Mouse (Mus musculus) limb, embryonic 13.5 days (tissue): Measurements from ENCODE around the gene Smarca4. TPM values are rescaled to one million over a fixed set of nuclear protein-coding genes. Genes with fewer than 3 reads are reported as not detected.

ENCODE experiments used
- ATAC-seq: fragments of 200-750 bp; cut with Nextera tagmentation; 2 replicates; pipeline ENCODE4 v1.8.0; 2017; ENCODE audit warnings: low read depth, moderate number of reproducible peaks, moderate TSS enrichment; ENCODE audit not compliant: low FRiP score
- H3K27ac ChIP-seq: fragments of 300-500 bp; sonication (generic); 2 replicates; pipeline ENCODE4 v1.5.1; 2015; ENCODE audit warnings: inconsistent platforms, mild to moderate bottlenecking, moderate library complexity
- H3K27me3 ChIP-seq: fragments of 300-500 bp; sonication (generic); 2 replicates; pipeline ENCODE4 v1.6.1; 2015; ENCODE audit warnings: mild to moderate bottlenecking, inconsistent platforms
- H3K36me3 ChIP-seq: fragments of 300-500 bp; sonication (generic); 2 replicates; pipeline ENCODE4 v1.6.1; 2015; ENCODE audit warnings: inconsistent platforms, mild to moderate bottlenecking, moderate library complexity
- H3K4me1 ChIP-seq: fragments of 300-500 bp; sonication (generic); 2 replicates; pipeline ENCODE4 v1.6.1; 2015; ENCODE audit warnings: inconsistent platforms
- H3K4me2 ChIP-seq: fragments of 300-500 bp; sonication (generic); replicated peaks from 2 replicates; pipeline ENCODE4 v1.6.1; 2015; ENCODE audit warnings: inconsistent platforms, mild to moderate bottlenecking, moderate library complexity
- H3K4me3 ChIP-seq: fragments of 300-500 bp; sonication (generic); 2 replicates; pipeline ENCODE4 v1.5.1; 2015; ENCODE audit warnings: moderate library complexity, mild to moderate bottlenecking, inconsistent platforms
- H3K9ac ChIP-seq: fragments of 300-500 bp; sonication (generic); 2 replicates; pipeline ENCODE4 v1.6.1; 2015; ENCODE audit warnings: mild to moderate bottlenecking, inconsistent platforms
- H3K9me3 ChIP-seq: fragments of 300-500 bp; sonication (generic); 2 replicates; pipeline ENCODE4 v1.6.1; 2016; ENCODE audit warnings: inconsistent platforms
- WGBS: fragments of 180-500 bp; shearing (Covaris S2); methylation state at CpG from one replicate; pipeline ENCODE4 v1.1.7; 2015; 5-methylcytosine and 5-hydroxymethylcytosine counted together
- polyA plus RNA-seq: library from polyadenylated mRNA; unstranded; fragments of >200 nt; fragmentation: Nextera tagmentation; extraction: Ambion mirVana; gene quantifications from 2 replicates; pipeline ENCODE4 v1.2.1, GENCODE M21; 2015

The Smarca4 gene
- polyA plus RNA-seq, 1 experiment from 2014 or later: 99.5 TPM

DNA sequence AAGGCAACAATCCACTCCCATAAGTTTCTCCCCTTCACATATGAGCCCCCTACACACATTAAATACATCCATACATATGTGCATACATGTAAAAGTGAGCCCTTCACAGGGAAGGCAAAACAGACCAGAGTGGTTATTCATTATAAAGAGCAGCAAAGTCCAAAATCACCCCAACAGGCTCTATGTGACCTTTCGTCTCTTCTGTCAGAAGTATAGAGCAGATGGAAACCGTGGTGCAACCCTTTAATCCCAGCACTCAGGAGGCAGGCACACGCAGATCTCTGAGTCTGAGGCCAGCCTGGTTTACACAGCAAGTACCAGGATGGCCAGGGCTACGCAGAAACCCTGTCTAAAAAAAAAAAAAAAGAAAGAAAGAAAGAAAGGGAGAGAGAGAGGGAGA is 90.1 kb downstream of the Smarca4 start:
- no peak overlapping the region for H3K9ac ChIP-seq

DNA sequence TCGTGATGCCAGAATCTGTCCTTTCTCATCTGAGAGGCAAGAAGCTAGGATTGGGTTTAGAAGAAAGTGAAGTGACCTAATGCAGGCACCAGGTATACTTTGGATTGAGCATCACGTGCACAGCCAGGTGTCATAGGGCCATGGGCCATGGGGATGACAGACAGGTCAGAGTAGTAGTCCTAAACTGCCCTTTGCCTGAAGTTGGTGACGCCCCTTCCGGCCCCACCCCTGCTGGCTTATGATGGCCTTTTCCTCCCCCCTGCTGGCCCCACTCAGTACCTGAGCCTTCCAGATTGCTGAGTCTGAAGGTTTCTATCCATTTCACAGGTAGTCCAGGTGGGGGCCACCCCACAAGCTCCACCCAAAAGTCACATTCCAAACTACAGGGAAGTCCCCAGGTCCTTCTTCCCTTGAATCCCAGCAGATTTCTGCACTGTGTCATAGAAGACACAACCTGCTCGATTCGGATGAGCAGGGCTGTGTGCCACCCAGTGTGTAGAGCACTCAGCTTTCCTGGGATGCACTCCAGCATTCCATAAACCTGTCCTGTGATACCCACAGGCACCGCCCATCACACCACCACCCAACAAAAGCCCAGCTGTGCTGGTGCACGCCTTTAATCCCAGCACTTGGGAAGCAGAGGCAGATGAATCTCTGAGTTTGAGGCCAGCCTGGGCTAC is 90.8 kb downstream of the Smarca4 start:
- no peaks in the 10 kb centered on the region; the same call in 1 of the 2 replicates for H3K9me3 ChIP-seq
- H3K4me1 ChIP-seq: no peaks in the 10 kb centered on the region
- no peak overlapping the region for H3K4me3 ChIP-seq
- H3K27me3 ChIP-seq: no peaks in the 10 kb centered on the region
- H3K27ac ChIP-seq: no peak overlapping the region
- 88% methylated on average over 8 of the region's 8 CpGs for WGBS
- no peak overlapping the region for H3K9ac ChIP-seq
- peaks cover 80% of the 10 kb centered on the region for H3K36me3 ChIP-seq
- H3K4me2 ChIP-seq: no peak overlapping the region
- ATAC-seq: no peak

More for the DNA sequence above, 90.1 kb downstream of the Smarca4 start:
- H3K36me3 ChIP-seq: peaks cover 86% of the 10 kb centered on the region
- WGBS: 84% methylated on average over 4 of the region's 4 CpGs
- H3K27ac ChIP-seq: no peak overlapping the region
- H3K9me3 ChIP-seq: no peaks in the 10 kb centered on the region; the same call in 1 of the 2 replicates
- H3K27me3 ChIP-seq: no peaks in the 10 kb centered on the region
- ATAC-seq: no peak
- H3K4me1 ChIP-seq: no peaks in the 10 kb centered on the region
- H3K4me2 ChIP-seq: no peak overlapping the region
- no peak overlapping the region for H3K4me3 ChIP-seq

GRCm38 (mm10) chr9:21709340-21709739 is 93.4 kb downstream of the Smarca4 start:
- no peak for ATAC-seq
- Histone ChIP-seq H3K27ac (no peak overlapping the region), H3K9ac (no peak overlapping the region), H3K27me3 (no peaks in the 10 kb centered on the region), H3K4me1 (no peaks in the 10 kb centered on the region), H3K9me3 (no peaks in the 10 kb centered on the region; the same call in 1 of the 2 replicates), H3K4me2 (no peak overlapping the region), H3K4me3 (no peak overlapping the region), H3K36me3 (peaks cover 57% of the 10 kb centered on the region)
- 94% methylated on average over 3 of the region's 3 CpGs for WGBS

DNA sequence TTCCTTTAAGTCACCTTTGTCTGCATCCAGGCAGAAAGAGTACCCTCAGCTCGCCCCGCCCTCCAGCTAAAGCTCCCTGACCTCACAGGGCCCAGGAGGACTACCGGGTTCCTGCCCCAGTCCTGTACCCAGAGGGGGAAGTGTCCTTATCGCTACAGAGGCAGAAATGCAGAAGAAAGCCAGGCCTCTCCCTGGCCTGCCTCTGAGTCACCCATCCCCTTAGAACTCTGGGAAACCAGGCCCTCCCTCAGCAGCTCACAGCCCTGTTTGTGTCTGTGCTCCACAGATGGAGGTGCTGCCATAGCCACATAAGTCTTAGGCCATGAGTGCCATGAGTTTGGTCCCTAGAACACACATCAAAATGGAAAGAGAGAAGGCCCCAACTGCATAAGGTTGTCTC is 99.3 kb downstream of the Smarca4 start:
- no peak for ATAC-seq
- WGBS: 67% methylated on average over 4 of the region's 4 CpGs

DNA sequence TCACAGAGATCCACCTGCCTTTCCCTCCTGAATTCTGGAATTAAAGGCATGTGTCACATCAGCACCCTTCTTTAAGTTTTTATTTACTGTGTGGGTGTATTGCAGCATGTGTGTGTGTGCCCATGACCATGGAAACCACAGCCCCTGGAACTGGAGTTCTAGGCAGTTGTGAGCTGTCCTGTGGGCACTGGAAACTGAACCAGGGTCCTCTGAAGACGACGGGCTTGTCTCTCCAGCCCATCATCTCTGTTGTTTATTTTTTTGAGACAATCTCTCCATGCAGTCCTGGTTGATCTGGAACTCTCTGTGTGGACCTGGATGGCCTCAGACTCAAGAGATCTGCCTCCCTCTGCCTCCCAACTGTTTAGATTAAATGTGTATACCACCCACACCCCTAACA is 101.0 kb downstream of the Smarca4 start:
- peaks cover 3% of the 10 kb centered on the region; the same call in 1 of the 2 replicates for H3K4me1 ChIP-seq
- WGBS: 83% methylated on average over 2 of the region's 2 CpGs

More for the DNA sequence above, 99.3 kb downstream of the Smarca4 start:
- no peak overlapping the region for H3K27ac ChIP-seq
- H3K27me3 ChIP-seq: no peaks in the 10 kb centered on the region
- no peaks in the 10 kb centered on the region for H3K4me1 ChIP-seq
- H3K4me3 ChIP-seq: no peak overlapping the region
- no peak overlapping the region for H3K9ac ChIP-seq
- peaks cover 3% of the 10 kb centered on the region; the same call in 1 of the 2 replicates for H3K36me3 ChIP-seq
- H3K4me2 ChIP-seq: no peak overlapping the region
- no peaks in the 10 kb centered on the region for H3K9me3 ChIP-seq

GRCm38 (mm10) chr9:21721036-21721435 is 105.1 kb downstream of the Smarca4 start:
- H3K4me2 ChIP-seq: no peak overlapping the region
- H3K36me3 ChIP-seq: no peaks in the 10 kb centered on the region
- 70% methylated on average over 2 of the region's 2 CpGs for WGBS
- H3K4me3 ChIP-seq: no peak overlapping the region
- H3K4me1 ChIP-seq: peaks cover 19% of the 10 kb centered on the region
- no peak overlapping the region for H3K27ac ChIP-seq
- H3K27me3 ChIP-seq: no peaks in the 10 kb centered on the region
- no peak for ATAC-seq
- 0 out of 2 replicates have a peak overlapping the region, but pooled peaks have one; percentile 13 for H3K9ac ChIP-seq
- no peaks in the 10 kb centered on the region for H3K9me3 ChIP-seq

More for the DNA sequence above, 101.0 kb downstream of the Smarca4 start:
- no peak for ATAC-seq
- Histone ChIP-seq H3K36me3 (peaks cover 3% of the 10 kb centered on the region; the same call in 1 of the 2 replicates), H3K9me3 (no peaks in the 10 kb centered on the region), H3K27me3 (no peaks in the 10 kb centered on the region), H3K27ac (no peak overlapping the region), H3K4me3 (no peak overlapping the region), H3K9ac (no peak overlapping the region), H3K4me2 (no peak overlapping the region)

DNA sequence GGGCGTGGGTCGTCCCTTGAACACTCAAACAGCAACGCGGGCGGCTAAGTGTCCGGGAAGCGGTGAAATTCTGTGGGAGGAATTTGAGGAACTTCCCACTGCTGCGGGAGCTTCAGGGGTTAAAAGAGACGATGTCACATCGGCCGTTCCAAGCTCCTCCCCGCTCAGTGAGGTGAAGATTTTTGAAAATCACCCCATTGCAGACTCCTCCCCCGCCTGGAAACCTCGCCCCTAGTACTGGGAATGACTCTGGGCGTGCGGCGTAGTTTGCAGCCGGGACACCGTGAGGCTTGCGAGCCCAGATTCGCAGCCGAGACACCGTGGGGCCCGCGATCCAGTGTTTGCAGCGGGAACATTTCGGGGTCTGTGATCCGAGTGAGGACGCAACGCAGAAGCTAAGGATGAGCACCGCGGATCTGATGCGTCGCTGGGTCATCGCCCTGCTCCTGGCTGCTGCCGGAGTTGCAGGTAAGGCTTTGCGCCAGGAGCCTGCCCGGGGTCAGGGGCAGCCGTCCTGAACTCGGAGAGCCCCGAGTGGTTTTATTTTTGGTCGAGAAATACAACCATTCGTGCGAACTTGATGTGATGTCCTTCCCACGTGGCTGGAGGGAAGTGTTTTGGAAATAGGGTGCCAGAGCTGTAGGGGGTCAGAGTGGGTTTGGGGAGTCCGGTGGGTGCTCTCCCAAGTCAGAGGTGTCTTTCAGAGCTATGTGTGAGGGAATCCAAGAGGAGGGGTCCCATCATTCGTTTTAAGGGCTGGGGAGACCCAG is 107.6 kb downstream of the Smarca4 start, which contains the start of gene Ldlr:
TSS of gene Ldlr (plus strand) at position 107 of the 770 bp plus-strand sequence.
- peak within 1 kb of the TSS; percentile 95 for H3K27ac ChIP-seq
- WGBS: under 1% methylated on average over 47 of the region's 47 CpGs
- H3K4me3 ChIP-seq: peak within 1 kb of the TSS; percentile 76
- H3K27me3 ChIP-seq: no peaks in the 10 kb centered on the region
- H3K36me3 ChIP-seq: peaks cover 19% of the 10 kb centered on the region
- no peaks in the 10 kb centered on the region for H3K9me3 ChIP-seq
- H3K4me2 ChIP-seq: peak within 1 kb of the TSS; percentile 81
- H3K4me1 ChIP-seq: peaks cover 23% of the 10 kb centered on the region
- ATAC-seq: peak; percentile 85
- peak within 1 kb of the TSS; percentile 78 for H3K9ac ChIP-seq

- peak; percentile 96 for ATAC-seq
- H3K27ac ChIP-seq: peak overlapping the region; percentile 95
- H3K9ac ChIP-seq: peak overlapping the region; percentile 78
- 0% methylated on average over 18 of the region's 18 CpGs for whole genome bisulfite sequencing
- H3K36me3 ChIP-seq: peaks cover 25% of the 10 kb centered on the region
- H3K4me1 ChIP-seq: peaks cover 23% of the 10 kb centered on the region
- H3K4me3 ChIP-seq: peak overlapping the region; percentile 76
- H3K4me2 ChIP-seq: peak overlapping the region; percentile 81
- H3K27me3 ChIP-seq: no peaks in the 10 kb centered on the region
- no peaks in the 10 kb centered on the region for H3K9me3 ChIP-seq
These were observed 108.2 kb downstream of the Smarca4 start for GRCm38 (mm10) chr9:21724147-21724536.

- H3K27me3 ChIP-seq: no peaks in the 10 kb centered on the region
- no peak overlapping the region for H3K27ac ChIP-seq
- no peak for ATAC-seq
- H3K9me3 ChIP-seq: no peaks in the 10 kb centered on the region
- H3K4me3 ChIP-seq: peak overlapping the region; percentile 76
- peaks cover 23% of the 10 kb centered on the region for H3K4me1 ChIP-seq
- WGBS: 88% methylated on average over 23 of the region's 23 CpGs
- peaks cover 32% of the 10 kb centered on the region for H3K36me3 ChIP-seq
- no peak overlapping the region; the same call in 1 of the 2 replicates for H3K9ac ChIP-seq
- H3K4me2 ChIP-seq: peak overlapping the region; percentile 81
These were observed 109.5 kb downstream of the Smarca4 start for GRCm38 (mm10) chr9:21725224-21726121.

GRCm38 (mm10) chr9:21726218-21726975 is 110.4 kb downstream of the Smarca4 start:
- Histone ChIP-seq H3K27me3 (no peaks in the 10 kb centered on the region), H3K9me3 (no peaks in the 10 kb centered on the region), H3K27ac (no peak overlapping the region), H3K4me2 (peak overlapping the region; percentile 34; the same call in 1 of the 2 replicates), H3K36me3 (peaks cover 40% of the 10 kb centered on the region), H3K9ac (no peak overlapping the region), H3K4me3 (0 out of 2 replicates have a peak overlapping the region, but pooled peaks have one; percentile 7), H3K4me1 (peaks cover 20% of the 10 kb centered on the region)
- ATAC-seq: no peak
- WGBS: 83% methylated on average over 14 of the region's 14 CpGs

- peaks cover 20% of the 10 kb centered on the region for H3K4me1 ChIP-seq
- peaks cover 60% of the 10 kb centered on the region for H3K36me3 ChIP-seq
- no peak for ATAC-seq
These were observed 112.4 kb downstream of the Smarca4 start for GRCm38 (mm10) chr9:21728261-21728832.

More at GRCm38 (mm10) chr9:21728261-21728832, 112.4 kb downstream of the Smarca4 start:
- Histone ChIP-seq H3K4me2 (no peak overlapping the region), H3K27ac (no peak overlapping the region), H3K4me3 (no peak overlapping the region), H3K9me3 (no peaks in the 10 kb centered on the region), H3K27me3 (no peaks in the 10 kb centered on the region), H3K9ac (no peak overlapping the region)
- WGBS: 82% methylated on average over 10 of the region's 10 CpGs
